Mouse (Mus musculus) bone marrow macrophage, adult 2 months (primary cell): ENCODE data around the gene Klhl7. TPM values are rescaled to one million over a fixed set of nuclear protein-coding genes. Genes with fewer than 3 reads are reported as not detected.
A peak's percentile ranks its signal among the peaks of the same experiment; 100 is the strongest.
"Not testable (repeated sequence)": the region's sequence is repeated elsewhere in the genome, so short reads cannot be mapped to it uniquely, and the experiment has no call there.

Source experiments
- H3K27ac ChIP-seq: 2 replicates; pipeline ENCODE4 v1.5.1; 2012; ENCODE audit warnings: low read depth, low read length; ENCODE audit not compliant: insufficient read depth
- H3K4me1 ChIP-seq: 2 replicates; pipeline ENCODE4 v1.6.1; 2012; ENCODE audit warnings: low read length; ENCODE audit not compliant: control insufficient read depth, insufficient read depth
- H3K4me3 ChIP-seq: 2 replicates; pipeline ENCODE4 v1.5.1; 2012; ENCODE audit warnings: mild to moderate bottlenecking, low read length, moderate library complexity; ENCODE audit not compliant: insufficient read depth
- CTCF ChIP-seq: IDR thresholded peaks from 2 replicates; pipeline ENCODE4 v1.5.1; 2012; ENCODE audit warnings: low read depth, mild to moderate bottlenecking, low read length, moderate library complexity
- POLR2A ChIP-seq: IDR thresholded peaks from 2 replicates; pipeline ENCODE4 v1.6.1; 2012; ENCODE audit warnings: mild to moderate bottlenecking, low read depth, low read length, borderline replicate concordance
- polyA plus RNA-seq: library from polyadenylated mRNA; stranded (reverse); fragments of >200 nt; gene quantifications from 2 replicates; pipeline ENCODE4 v1.2.4, GENCODE M21; 2012; ENCODE audit not compliant: missing spikeins, insufficient read depth, insufficient read length

Gene Klhl7
- polyA plus RNA-seq, 1 experiment: 15.5 TPM

DNA sequence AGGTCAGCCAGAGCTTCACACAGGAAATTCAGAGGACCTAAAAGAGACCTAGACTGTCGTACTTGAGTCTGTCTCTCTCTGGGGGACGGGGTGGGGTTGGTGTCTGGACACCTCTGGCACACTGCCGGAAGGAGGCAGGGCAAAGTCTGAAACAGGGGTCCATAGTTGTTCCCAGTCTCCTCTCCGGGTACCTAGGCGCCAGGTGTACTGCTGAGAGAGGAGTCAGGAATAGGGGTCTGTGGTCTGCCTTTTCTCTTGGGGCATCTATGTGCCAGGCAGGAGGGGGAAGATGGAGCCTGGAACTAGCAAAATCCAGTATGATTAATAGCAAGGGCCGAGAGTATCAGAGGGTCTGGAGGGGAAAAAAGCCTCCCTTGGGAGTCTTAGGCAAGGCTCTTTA, 5.0 kb upstream of the Klhl7 start:
- no peak for TF ChIP-seq POLR2A
- no peak for TF ChIP-seq CTCF
- peaks cover 3% of the 10 kb centered on the region for H3K4me1 ChIP-seq
- no peak overlapping the region for H3K4me3 ChIP-seq
- H3K27ac ChIP-seq: no peak overlapping the region

- TF ChIP-seq CTCF (no peak), POLR2A (no peak)
- peaks cover 3% of the 10 kb centered on the region for H3K4me1 ChIP-seq
- H3K4me3 ChIP-seq: no peak overlapping the region
- no peak overlapping the region for H3K27ac ChIP-seq
Observed at GRCm38 (mm10) chr5:24095881-24096280, 4.5 kb upstream of the Klhl7 start.

- TF ChIP-seq POLR2A: no peak
- no peak for TF ChIP-seq CTCF
- Histone ChIP-seq H3K4me1 (peaks cover 3% of the 10 kb centered on the region), H3K4me3 (peak overlapping the region; percentile 88), H3K27ac (peak overlapping the region; percentile 57)
Observed at GRCm38 (mm10) chr5:24100810-24101311, 456 bp downstream of the Klhl7 start.

DNA sequence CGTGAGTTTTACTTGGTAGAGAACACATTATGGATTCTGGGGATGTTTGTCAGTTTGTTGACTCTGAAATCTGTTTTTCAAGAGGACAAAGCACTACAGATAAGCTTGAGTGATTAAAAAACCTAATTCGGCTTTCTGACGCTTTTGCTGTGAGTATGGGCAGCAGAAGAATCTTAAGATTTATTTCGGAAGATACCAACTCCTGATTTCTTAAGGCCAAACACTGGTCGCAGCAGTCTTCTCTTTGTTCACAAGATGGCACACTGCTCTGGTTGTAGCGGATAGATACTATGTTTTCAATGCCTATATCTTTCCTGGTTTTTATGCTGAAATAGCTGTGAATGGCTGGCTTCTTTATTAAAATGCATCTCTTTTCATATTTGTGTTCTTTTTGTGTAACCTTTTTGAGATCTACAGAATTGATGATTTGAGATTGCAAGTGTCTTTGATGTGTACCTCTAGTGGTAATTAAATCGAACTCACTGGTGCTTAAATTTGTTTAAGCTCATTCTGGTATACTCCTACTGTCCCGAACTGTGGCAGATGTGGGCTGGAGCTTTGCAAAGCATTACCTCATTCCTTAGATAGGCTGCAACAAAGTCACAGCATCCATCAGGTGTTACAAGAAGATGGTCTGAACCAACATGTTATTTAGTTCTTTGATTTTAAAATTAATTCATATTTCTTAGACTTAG, 1.2 kb downstream of the Klhl7 start:
- TF ChIP-seq CTCF (no peak), POLR2A (no peak)
- Histone ChIP-seq H3K4me1 (peaks cover 3% of the 10 kb centered on the region), H3K4me3 (peak overlapping the region; percentile 88), H3K27ac (no peak overlapping the region)

DNA sequence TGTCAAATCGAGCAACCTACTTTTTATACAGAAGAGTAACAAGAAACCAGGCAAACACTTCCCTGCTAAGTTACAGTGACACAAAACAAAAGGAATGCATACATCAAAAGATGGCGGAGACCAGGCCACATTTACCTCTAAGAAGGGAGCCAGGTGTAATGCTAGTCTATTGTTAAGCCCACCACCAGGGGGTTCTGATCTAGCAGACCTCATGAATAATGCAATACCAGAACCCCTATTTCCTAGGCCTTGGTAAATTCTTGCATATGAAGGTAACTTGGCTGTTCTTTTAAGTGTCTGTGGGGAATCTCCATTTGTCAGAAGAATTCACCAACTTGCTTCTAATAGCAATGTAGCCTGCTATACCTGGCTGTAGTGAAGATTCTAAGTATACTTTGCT, 2.8 kb downstream of the Klhl7 start:
- not testable (repeated sequence) for H3K27ac ChIP-seq, H3K4me1 ChIP-seq, H3K4me3 ChIP-seq

- Histone ChIP-seq H3K4me3 (no peak overlapping the region), H3K27ac (no peak overlapping the region), H3K4me1 (peaks cover 3% of the 10 kb centered on the region)
- TF ChIP-seq CTCF: no peak
- TF ChIP-seq POLR2A: no peak
Observed at GRCm38 (mm10) chr5:24103841-24104240, 3.4 kb downstream of the Klhl7 start.

GRCm38 (mm10) chr5:24107071-24107739, 6.8 kb downstream of the Klhl7 start:
- Histone ChIP-seq H3K27ac (no peak overlapping the region), H3K4me1 (no peaks in the 10 kb centered on the region), H3K4me3 (no peak overlapping the region)
- TF ChIP-seq CTCF (no peak), POLR2A (no peak)

DNA sequence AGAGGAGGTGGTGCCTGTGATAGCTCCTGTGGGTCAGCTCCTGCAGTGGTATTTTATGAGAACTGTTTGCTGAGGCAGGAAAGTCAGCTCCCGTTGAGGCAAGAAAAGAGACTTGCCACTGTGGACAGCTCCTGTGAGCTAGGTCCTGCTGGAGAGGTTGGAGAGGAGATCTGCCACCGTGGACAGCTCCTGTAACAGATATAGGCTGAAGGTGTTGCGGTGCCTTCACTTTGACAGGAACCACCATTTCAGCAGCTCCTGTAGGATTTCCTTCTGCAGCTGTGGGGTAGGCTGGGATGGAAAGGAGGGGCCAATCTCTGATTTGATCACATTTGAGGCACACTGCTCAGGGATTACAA, 7.3 kb downstream of the Klhl7 start:
- Histone ChIP-seq H3K4me1 (no peaks in the 10 kb centered on the region), H3K4me3 (no peak overlapping the region), H3K27ac (no peak overlapping the region)
- TF ChIP-seq CTCF: no peak
- no peak for TF ChIP-seq POLR2A

GRCm38 (mm10) chr5:24110068-24110467, 9.7 kb downstream of the Klhl7 start:
- H3K27ac ChIP-seq: no peak overlapping the region
- no peak overlapping the region for H3K4me3 ChIP-seq
- H3K4me1 ChIP-seq: no peaks in the 10 kb centered on the region
- no peak for TF ChIP-seq POLR2A
- no peak for TF ChIP-seq CTCF

- TF ChIP-seq POLR2A: no peak
- no peak for TF ChIP-seq CTCF
- H3K4me1 ChIP-seq: peaks cover 5% of the 10 kb centered on the region
Observed at GRCm38 (mm10) chr5:24112116-24112903, 11.9 kb downstream of the Klhl7 start.

GRCm38 (mm10) chr5:24122221-24122620, 21.8 kb downstream of the Klhl7 start:
- no peak overlapping the region for H3K27ac ChIP-seq
- TF ChIP-seq POLR2A (no peak), CTCF (no peak)
- peaks cover 11% of the 10 kb centered on the region for H3K4me1 ChIP-seq
- no peak overlapping the region for H3K4me3 ChIP-seq

More at GRCm38 (mm10) chr5:24112116-24112903, 11.9 kb downstream of the Klhl7 start:
- H3K27ac ChIP-seq: no peak overlapping the region
- no peak overlapping the region for H3K4me3 ChIP-seq
